Mouse (Mus musculus) embryonic fibroblast, embryonic 13.5 days (primary cell): Measurements from ENCODE around the gene Rab3gap2.

ENCODE experiments used
- CTCF ChIP-seq: IDR thresholded peaks from 2 replicates; pipeline ENCODE4 v1.5.1; 2011; ENCODE audit warnings: mild to moderate bottlenecking, control low read depth, low read length, moderate library complexity, borderline replicate concordance; ENCODE audit not compliant: insufficient read depth
- POLR2A ChIP-seq: IDR thresholded peaks from 2 replicates; pipeline ENCODE4 v1.6.1; 2011; ENCODE audit warnings: low read depth, mild to moderate bottlenecking, control low read depth, low read length, moderate library complexity

GRCm38 (mm10) chr1:185289231-185289630, 85.3 kb downstream of the Rab3gap2 start:
- TF ChIP-seq POLR2A (no peak), CTCF (no peak)
